In genomic region chr4:93444666-93445065, GRCm38 (mm10) we compare ENCODE assay signal across 24 mouse cellular contexts.
"Had no signal": no experiment of that assay in that cellular context is flagged by ENCODE, and none has a peak within 500 bp of the region (broad histone marks: within the 10 kb centered on the region; RNA-seq: fewer than 3 reads in every experiment).

No protein-coding gene starts in this region.

- H3K4me2 ChIP-seq: liver, embryonic 13.5 days; liver, embryonic 15.5 days; lung, embryonic 15.5 days; midbrain, embryonic 11.5 days; midbrain, embryonic 13.5 days; midbrain, embryonic 15.5 days; neural tube, embryonic 13.5 days; neural tube, embryonic 15.5 days had no signal

- DNase-seq: liver, embryonic 13.5 days; liver, postnatal 0 days; lung, adult 2 months; lung, postnatal 14 days; lung, postnatal 36 days; retina, postnatal 1 day; right cerebral cortex, adult 18-20 months; right cerebral cortex, postnatal 25 days; right cerebral cortex, postnatal 4 days; spleen, adult 18-20 months; thymus, adult 18-20 months; thymus, postnatal 25 days; thymus, postnatal 4 days had no signal

- H3K9ac ChIP-seq: liver, embryonic 13.5 days; liver, embryonic 15.5 days; liver, postnatal 0 days; lung, embryonic 15.5 days; midbrain, embryonic 13.5 days; midbrain, embryonic 15.5 days; neural tube, embryonic 13.5 days; neural tube, embryonic 15.5 days had no signal

- H3K4me3 ChIP-seq: liver, embryonic 13.5 days; liver, embryonic 15.5 days; lung, embryonic 15.5 days; megakaryocyte, embryonic 14.5 days; midbrain, embryonic 13.5 days; midbrain, embryonic 15.5 days; myocyte; neural tube, embryonic 13.5 days; neural tube, embryonic 15.5 days had no signal

- H3K27me3 ChIP-seq: liver, embryonic 13.5 days; liver, embryonic 15.5 days; lung, embryonic 15.5 days; megakaryocyte, embryonic 14.5 days; midbrain, embryonic 13.5 days; midbrain, embryonic 15.5 days; neural tube, embryonic 13.5 days; neural tube, embryonic 15.5 days had no signal

- H3K36me3 ChIP-seq: liver, embryonic 13.5 days; liver, embryonic 15.5 days; lung, embryonic 15.5 days; midbrain, embryonic 13.5 days; midbrain, embryonic 15.5 days; neural tube, embryonic 13.5 days; neural tube, embryonic 15.5 days had no signal

- H3K4me1 ChIP-seq: liver, embryonic 13.5 days; liver, embryonic 15.5 days; lung, embryonic 15.5 days; megakaryocyte, embryonic 14.5 days; midbrain, embryonic 13.5 days; midbrain, embryonic 15.5 days; neural tube, embryonic 13.5 days; neural tube, embryonic 15.5 days had no signal

- H3K9me3 ChIP-seq: liver, embryonic 13.5 days; liver, embryonic 15.5 days; lung, embryonic 15.5 days; megakaryocyte, embryonic 14.5 days; midbrain, embryonic 13.5 days; midbrain, embryonic 15.5 days; neural tube, embryonic 13.5 days; neural tube, embryonic 15.5 days had no signal

- ATAC-seq: liver, postnatal 0 days; lung, postnatal 0 days; midbrain, embryonic 13.5 days; midbrain, embryonic 15.5 days had no signal

- H3K27ac ChIP-seq: liver, embryonic 13.5 days; liver, embryonic 15.5 days; lung, embryonic 15.5 days; macrophage; midbrain, embryonic 13.5 days; midbrain, embryonic 15.5 days; neural tube, embryonic 13.5 days; neural tube, embryonic 15.5 days had no signal
